Mouse (Mus musculus) spleen, adult 2 months (tissue): ENCODE measurements around the gene Gtf3c2.

Experiments used
- CTCF ChIP-seq: fragments of 200-500 bp; IDR thresholded peaks from 2 replicates; pipeline ENCODE4 v1.5.1; 2011; ENCODE audit warnings: mild to moderate bottlenecking, inconsistent platforms; ENCODE audit not compliant: insufficient read depth, insufficient read length, insufficient replicate concordance; ENCODE audit errors: extremely low read depth
- POLR2A ChIP-seq: fragments of 200-500 bp; IDR thresholded peaks from 2 replicates; pipeline ENCODE4 v1.6.1; 2011; ENCODE audit warnings: low read depth, low read length, inconsistent platforms

- TF ChIP-seq CTCF (no peak), POLR2A (no peak)
Observed at GRCm38 (mm10) chr5:31199893-31200292, 19.9 kb upstream of the Gtf3c2 start.
